Mouse (Mus musculus) c-Kit-positive CD71-negative TER-119-negative erythroid progenitor cells, embryonic 14.5 days (primary cell): ENCODE data around the gene H2-Ob.
A peak's percentile ranks its signal among the peaks of the same experiment; 100 is the strongest.

Experiments
- DNase-seq: peaks from one replicate; pipeline ENCODE4 v3.0.0-alpha.2; 2013; ENCODE audit warnings: low read depth

H2-Ob gene

GRCm38 (mm10) chr17:34244656-34245055 lies 6.0 kb downstream of the H2-Ob start:
- DNase-seq: no peak

- DNase-seq: no peak
Measured at GRCm38 (mm10) chr17:34247047-34247446, 8.3 kb downstream of the H2-Ob start.

GRCm38 (mm10) chr17:34248764-34249163 lies 10.1 kb downstream of the H2-Ob start:
- no peak for DNase-seq

- no peak for DNase-seq
Measured at GRCm38 (mm10) chr17:34249361-34249760, 10.7 kb downstream of the H2-Ob start.

GRCm38 (mm10) chr17:34249878-34250277 lies 11.2 kb downstream of the H2-Ob start:
- no peak for DNase-seq

GRCm38 (mm10) chr17:34251666-34252065 lies 13.0 kb downstream of the H2-Ob start:
- no peak for DNase-seq

GRCm38 (mm10) chr17:34256501-34256900 lies 17.8 kb downstream of the H2-Ob start:
- no peak for DNase-seq

GRCm38 (mm10) chr17:34257594-34258375 lies 19.1 kb downstream of the H2-Ob start, which contains the start of gene H2-Ab1:
Gene H2-Ab1, plus strand, starts transcription at chr17:34257689.
- DNase-seq: peak; percentile 76

- no peak for DNase-seq
Measured at GRCm38 (mm10) chr17:34260551-34260950, 21.8 kb downstream of the H2-Ob start.

GRCm38 (mm10) chr17:34261502-34261901 lies 22.8 kb downstream of the H2-Ob start:
- DNase-seq: peak; percentile 67

- peak; percentile 82 for DNase-seq
Measured at GRCm38 (mm10) chr17:34263068-34263467, 24.4 kb downstream of the H2-Ob start.

GRCm38 (mm10) chr17:34263811-34264371 lies 25.2 kb downstream of the H2-Ob start:
- DNase-seq: no peak

GRCm38 (mm10) chr17:34264452-34265351 lies 26.0 kb downstream of the H2-Ob start:
- no peak for DNase-seq

- DNase-seq: no peak
Measured at GRCm38 (mm10) chr17:34268262-34268661, 29.6 kb downstream of the H2-Ob start.

- DNase-seq: no peak
Measured at GRCm38 (mm10) chr17:34268748-34269147, 30.0 kb downstream of the H2-Ob start.

- no peak for DNase-seq
Measured at GRCm38 (mm10) chr17:34269817-34270216, 31.1 kb downstream of the H2-Ob start.

- no peak for DNase-seq
Measured at GRCm38 (mm10) chr17:34270230-34270629, 31.5 kb downstream of the H2-Ob start.

- DNase-seq: no peak
Measured at GRCm38 (mm10) chr17:34270940-34271339, 32.2 kb downstream of the H2-Ob start.

GRCm38 (mm10) chr17:34272102-34272501 lies 33.4 kb downstream of the H2-Ob start:
- no peak for DNase-seq

- no peak for DNase-seq
Measured at GRCm38 (mm10) chr17:34280499-34281038, 41.9 kb downstream of the H2-Ob start.

GRCm38 (mm10) chr17:34281836-34282235 lies 43.1 kb downstream of the H2-Ob start:
- DNase-seq: no peak

GRCm38 (mm10) chr17:34285371-34285770 lies 46.7 kb downstream of the H2-Ob start:
- no peak for DNase-seq
